Comparison of ENCODE assay signal across 8 mouse cellular contexts in genomic region chr10:81350351-81351063, GRCm38 (mm10). TPM values are rescaled to one million over a fixed set of nuclear protein-coding genes. Genes with fewer than 3 reads are reported as not detected.
DNase-seq lines count a peak whose midpoint lies in the region; ATAC-seq lines count a peak whose summit lies in the region.

TSS of gene Hmg20b (minus strand) at chr10:81350480.

- peaks cover 10% of the 10 kb centered on the region; the same call in 1 of the 2 replicates for H3K4me1 ChIP-seq in hindbrain, embryonic 14.5 days (replicated peaks; ENCODE audit: control insufficient read depth, insufficient read depth, low read length)

- peak within 1 kb of the TSS; percentile 89 for H3K4me2 ChIP-seq in hindbrain, embryonic 14.5 days (replicated peaks)

- H3K4me3 ChIP-seq in hindbrain, embryonic 14.5 days (replicated peaks; ENCODE audit: low read length) = peak within 1 kb of the TSS; percentile 61

- peak; percentile 96 for ATAC-seq in hindbrain, embryonic 14.5 days (ENCODE audit: low FRiP score)

- H3K27ac ChIP-seq in hindbrain, embryonic 14.5 days = 0 out of 2 replicates have a peak within 1 kb of the TSS, but pooled peaks have one; percentile 43

- no peaks in the 10 kb centered on the region for H3K36me3 ChIP-seq in hindbrain, embryonic 14.5 days (replicated peaks; ENCODE audit: control insufficient read depth, insufficient read depth)

- peak within 1 kb of the TSS; percentile 62 for H3K9ac ChIP-seq in hindbrain, embryonic 14.5 days

- WGBS in hindbrain, embryonic 14.5 days = under 1% methylated on average over 54 of the region's 54 CpGs

- H3K27me3 ChIP-seq in hindbrain, embryonic 14.5 days (ENCODE audit: control insufficient read depth, insufficient read depth, low read length) = peaks cover 10% of the 10 kb centered on the region

- no peaks in the 10 kb centered on the region for H3K9me3 ChIP-seq in hindbrain, embryonic 14.5 days (ENCODE audit: control insufficient read depth, low read length)

- DNase-seq in R1 (ENCODE audit: low read depth, low spot score) = peak; percentile 99
- DNase-seq in cerebellum, postnatal 25 days = peak; percentile 100
- peak; percentile 99 for DNase-seq in frontal cortex, postnatal 25 days (ENCODE audit: low spot score in 2 of 2)
- DNase-seq in hindbrain, embryonic 14.5 days (ENCODE audit: low spot score) = peak; percentile 98
- peak; percentile 99 to 100 for DNase-seq in layer of hippocampus, postnatal 36 days
- peak; percentile 100 for DNase-seq in lung, postnatal 36 days
- peak; percentile 100 for DNase-seq in retina, postnatal 1 day
- peak; percentile 94 to 99 for DNase-seq in urinary bladder, adult 18-20 months (ENCODE audit: low spot score in 2 of 2)

RNA-seq across cellular contexts. Expression of gene Hmg20b, which starts in this region (rescaled TPM):
- 29.0 and 34.0 TPM in 2 replicates for polyA plus RNA-seq in hindbrain, embryonic 14.5 days (2014; fragmentation: Nextera tagmentation; extraction: Ambion mirVana)
- 10 to 100 TPM; 27.6 to 35.0 TPM for total RNA-seq in layer of hippocampus, postnatal 36 days (2021)

Comparison
In these comparisons a context has a peak if more than half of its experiments do, and no peak if none do; other contexts are left out.
1. Peak in every context shown above with its lines: DNase-seq, ATAC-seq, H3K4me3 ChIP-seq and H3K27ac ChIP-seq.